Mouse (Mus musculus): Measurements from ENCODE around the gene Rbm20.

- TF ChIP-seq CTCF (IDR thresholded peaks at IDR 0.05; ENCODE audit: insufficient read depth, low read length) (no peak), POLR2A (IDR thresholded peaks at IDR 0.05; ENCODE audit: borderline replicate concordance, extremely low read depth, low read depth, low read length) (no peak)
These were observed 215.0 kb downstream of the Rbm20 start, which contains the start of gene Pdcd4 for GRCm38 (mm10) chr19:53892061-53892460.

Measured in lung, adult 2 months (tissue).